Mouse (Mus musculus) 3T3-L1 (cell line): Measurements from ENCODE around the gene Tcp11.

Source experiments
- DNase-seq: peaks from one replicate; pipeline ENCODE4 v3.0.0-alpha.2; 2015; ENCODE audit warnings: low read depth, low spot score

Tcp11 gene

GRCm38 (mm10) chr17:28084964-28085363, 4.5 kb upstream of the Tcp11 start:
- peak; percentile 96 for DNase-seq

GRCm38 (mm10) chr17:28084395-28084905, 4.0 kb upstream of the Tcp11 start:
- DNase-seq = no peak

- no peak for DNase-seq
Measured at GRCm38 (mm10) chr17:28082863-28083262, 2.4 kb upstream of the Tcp11 start.

- DNase-seq = no peak
Measured at GRCm38 (mm10) chr17:28081856-28082255, 1.4 kb upstream of the Tcp11 start.

- DNase-seq = peak; percentile 15
Measured at GRCm38 (mm10) chr17:28081385-28081784, 946 bp upstream of the Tcp11 start.

GRCm38 (mm10) chr17:28080817-28081165, 352 bp upstream of the Tcp11 start:
- no peak for DNase-seq

GRCm38 (mm10) chr17:28079618-28080017, 821 bp downstream of the Tcp11 start:
- peak; percentile 82 for DNase-seq

- no peak for DNase-seq
Measured at GRCm38 (mm10) chr17:28078028-28078427, 2.4 kb downstream of the Tcp11 start.

- no peak for DNase-seq
Measured at GRCm38 (mm10) chr17:28074486-28074885, 6.0 kb downstream of the Tcp11 start.

GRCm38 (mm10) chr17:28072730-28073129, 7.7 kb downstream of the Tcp11 start:
- DNase-seq = no peak

- no peak for DNase-seq
Measured at GRCm38 (mm10) chr17:28070256-28070655, 10.2 kb downstream of the Tcp11 start.

GRCm38 (mm10) chr17:28069446-28069845, 11.0 kb downstream of the Tcp11 start:
- no peak for DNase-seq

- DNase-seq = peak; percentile 14
Measured at GRCm38 (mm10) chr17:28067303-28067702, 13.1 kb downstream of the Tcp11 start.

- no peak for DNase-seq
Measured at GRCm38 (mm10) chr17:28063163-28063562, 17.3 kb downstream of the Tcp11 start.

- DNase-seq = no peak
Measured at GRCm38 (mm10) chr17:28062710-28063109, 17.7 kb downstream of the Tcp11 start.

- peak; percentile 62 for DNase-seq
Measured at GRCm38 (mm10) chr17:28061472-28061871, 19.0 kb downstream of the Tcp11 start.

- peak; percentile 78 for DNase-seq
Measured at GRCm38 (mm10) chr17:28060681-28061080, 19.8 kb downstream of the Tcp11 start.

GRCm38 (mm10) chr17:28058346-28058745, 22.1 kb downstream of the Tcp11 start:
- DNase-seq = no peak

- no peak for DNase-seq
Measured at GRCm38 (mm10) chr17:28052293-28052863, 28.1 kb downstream of the Tcp11 start.

- DNase-seq = no peak
Measured at GRCm38 (mm10) chr17:28050210-28050609, 30.2 kb downstream of the Tcp11 start.

- peak; percentile 72 for DNase-seq
Measured at GRCm38 (mm10) chr17:28048425-28048824, 32.0 kb downstream of the Tcp11 start.

- DNase-seq = no peak
Measured at GRCm38 (mm10) chr17:28047520-28047919, 32.9 kb downstream of the Tcp11 start.

GRCm38 (mm10) chr17:28047017-28047416, 33.4 kb downstream of the Tcp11 start:
- DNase-seq = no peak

GRCm38 (mm10) chr17:28042299-28042771, 38.1 kb downstream of the Tcp11 start:
- no peak for DNase-seq
